Mouse (Mus musculus) erythroblast, embryonic 14.5 days (primary cell): ENCODE measurements at regions not wholly inside any gene's neighbourhood (a gene's known extent, or its start where the extent isn't known, plus 50 kb on each side); places are given as distances from the start of the nearest gene placed in this dataset.

Experiments used
- GATA1 ChIP-seq: IDR thresholded peaks from 2 replicates; pipeline ENCODE4 v1.6.1; 2012; ENCODE audit warnings: low read length, inconsistent platforms, mixed read lengths
- TAL1 ChIP-seq: IDR thresholded peaks from 3 replicates; pipeline ENCODE4 v1.6.1; 2012; ENCODE audit warnings: low read length, inconsistent platforms, mixed read lengths

DNA sequence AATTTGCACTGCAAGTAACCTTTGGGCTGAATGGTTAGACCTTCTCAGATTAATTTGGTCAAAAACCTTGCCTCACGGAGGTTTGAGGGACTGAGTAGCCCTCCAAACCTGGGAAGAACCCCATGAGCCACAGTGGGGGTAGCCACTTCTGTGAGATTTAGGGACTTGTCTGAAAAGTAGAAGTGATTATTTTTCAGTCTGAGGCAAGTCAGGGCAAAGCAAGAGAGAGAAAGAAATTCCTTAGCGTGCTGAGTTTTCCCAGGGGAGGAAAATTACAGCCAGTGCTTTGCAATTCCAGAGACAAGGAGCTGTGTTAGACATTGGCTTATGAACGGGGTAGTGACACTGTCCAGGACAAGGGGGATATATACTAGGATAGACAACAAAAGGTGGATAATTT lies 1962.1 kb upstream of the Lrrc6 start:
- no peak for TF ChIP-seq GATA1
- no peak for TF ChIP-seq TAL1
